Mouse (Mus musculus) hematopoietic stem cell, adult 5-6 weeks (primary cell): ENCODE measurements around the gene Rspry1. TPM values are rescaled to one million over a fixed set of nuclear protein-coding genes. Genes with fewer than 3 reads are reported as not detected.

Source experiments
- ATAC-seq, 2 experiments: fragments of 125-278 bp in 1 of 2; replicated peaks in 1 of 2; 2 replicates each; pipeline ENCODE4 v1.8.0; 2016 to 2017; ENCODE audit warnings: inconsistent platforms in 2 of 2, mild to moderate bottlenecking in 2 of 2, moderate number of reproducible peaks in 2 of 2, low read depth in 1 of 2, moderate TSS enrichment in 1 of 2; ENCODE audit not compliant: low FRiP score in 2 of 2, poor library complexity in 2 of 2, severe bottlenecking in 2 of 2, insufficient read depth in 1 of 2, low TSS enrichment in 1 of 2
- total RNA-seq: library from RNA; stranded (forward); fragments of 172-1452, 232-1000 nt; gene quantifications from 2 replicates; pipeline ENCODE4 v1.2.3, GENCODE M21; 2017

Rspry1 gene
- total RNA-seq, 1 experiment from 2014 or later, result 43.6 TPM

- peak; percentile 25 to 49; a peak in 2 of 4 replicates for ATAC-seq
These were observed 7.5 kb upstream of the Rspry1 start for GRCm38 (mm10) chr8:94594211-94594610.

GRCm38 (mm10) chr8:94600478-94600877 lies 1.3 kb upstream of the Rspry1 start:
- no peak for ATAC-seq

GRCm38 (mm10) chr8:94601034-94601606 lies 617 bp upstream of the Rspry1 start:
- ATAC-seq, result peak in 1 of 2 experiments; percentile 11; a peak in 1 of 4 replicates

- 0 out of 4 replicates have a peak, but pooled peaks of 1 of the 2 experiments have one; percentile 1 for ATAC-seq
These were observed 864 bp downstream of the Rspry1 start for GRCm38 (mm10) chr8:94602471-94603131.

GRCm38 (mm10) chr8:94604030-94604429 lies 2.3 kb downstream of the Rspry1 start:
- no peak for ATAC-seq

- ATAC-seq, result no peak
These were observed 5.3 kb downstream of the Rspry1 start for GRCm38 (mm10) chr8:94607064-94607463.

- ATAC-seq, result no peak
These were observed 23.1 kb downstream of the Rspry1 start for GRCm38 (mm10) chr8:94624885-94625284.

GRCm38 (mm10) chr8:94633564-94634194 lies 31.9 kb downstream of the Rspry1 start:
- no peak for ATAC-seq

- peak; percentile 100 for ATAC-seq
These were observed 32.5 kb downstream of the Rspry1 start for GRCm38 (mm10) chr8:94634211-94634610.

GRCm38 (mm10) chr8:94641183-94641582 lies 39.4 kb downstream of the Rspry1 start:
- ATAC-seq, result no peak

- no peak for ATAC-seq
These were observed 40.2 kb downstream of the Rspry1 start for GRCm38 (mm10) chr8:94641938-94642337.

GRCm38 (mm10) chr8:94645202-94645601 lies 43.5 kb downstream of the Rspry1 start:
- no peak for ATAC-seq

GRCm38 (mm10) chr8:94646165-94646564 lies 44.4 kb downstream of the Rspry1 start:
- ATAC-seq, result no peak

- ATAC-seq, result no peak
These were observed 47.8 kb downstream of the Rspry1 start for GRCm38 (mm10) chr8:94649496-94649895.

GRCm38 (mm10) chr8:94652951-94653350 lies 51.2 kb downstream of the Rspry1 start:
- no peak for ATAC-seq

- ATAC-seq, result no peak
These were observed 53.3 kb downstream of the Rspry1 start for GRCm38 (mm10) chr8:94654994-94655393.

GRCm38 (mm10) chr8:94658031-94658430 lies 56.3 kb downstream of the Rspry1 start:
- ATAC-seq, result no peak

- no peak for ATAC-seq
These were observed 58.7 kb downstream of the Rspry1 start for GRCm38 (mm10) chr8:94660418-94660817.
